Mouse (Mus musculus) G1E (cell line): ENCODE results near the gene Emb.

Experiments
- CTCF ChIP-seq: IDR thresholded peaks from 2 replicates; pipeline ENCODE4 v1.5.1; 2012; ENCODE audit warnings: low read depth, low read length, inconsistent platforms, mixed read lengths
- GATA1 ChIP-seq: IDR thresholded peaks from 2 replicates; pipeline ENCODE4 v1.6.1; 2012; ENCODE audit warnings: borderline replicate concordance, low read length, inconsistent platforms, mixed read lengths
- TAL1 ChIP-seq: conservative IDR thresholded peaks from 2 replicates; pipeline ENCODE4 v1.6.1; 2012; ENCODE audit warnings: low read depth, low read length, inconsistent platforms, mixed read lengths

GRCm38 (mm10) chr13:117234486-117234885 is 26.1 kb downstream of the Emb start:
- TF ChIP-seq CTCF (no peak), GATA1 (no peak), TAL1 (no peak)
